Mouse (Mus musculus) forebrain, embryonic 13.5 days (tissue): ENCODE results near the gene Pdk1. TPM values are rescaled to one million over a fixed set of nuclear protein-coding genes. Genes with fewer than 3 reads are reported as not detected.

Experiments
- ATAC-seq: fragments of 200-750 bp; cut with Nextera tagmentation; 2 replicates; pipeline ENCODE4 v1.8.0; 2017
- H3K27ac ChIP-seq: fragments of 300-500 bp; sonication (generic); 2 replicates; pipeline ENCODE4 v1.5.1; 2015; ENCODE audit warnings: inconsistent platforms, mild to moderate bottlenecking, moderate library complexity
- H3K27me3 ChIP-seq: fragments of 300-500 bp; sonication (generic); 2 replicates; pipeline ENCODE4 v1.6.1; 2015; ENCODE audit warnings: mild to moderate bottlenecking, inconsistent platforms
- H3K36me3 ChIP-seq: fragments of 300-500 bp; sonication (generic); 2 replicates; pipeline ENCODE4 v1.6.1; 2015; ENCODE audit warnings: mild to moderate bottlenecking, inconsistent platforms; ENCODE audit not compliant: poor library complexity, severe bottlenecking
- H3K4me1 ChIP-seq: fragments of 300-500 bp; sonication (generic); 2 replicates; pipeline ENCODE4 v1.6.1; 2015; ENCODE audit warnings: inconsistent platforms
- H3K4me2 ChIP-seq: fragments of 300-500 bp; sonication (generic); 2 replicates; pipeline ENCODE4 v1.6.1; 2015; ENCODE audit warnings: inconsistent platforms, mild to moderate bottlenecking, moderate library complexity
- H3K4me3 ChIP-seq: fragments of 300-500 bp; sonication (generic); 2 replicates; pipeline ENCODE4 v1.5.1; 2015; ENCODE audit warnings: mild to moderate bottlenecking, inconsistent platforms
- H3K9ac ChIP-seq: fragments of 300-500 bp; sonication (generic); 2 replicates; pipeline ENCODE4 v1.6.1; 2015; ENCODE audit warnings: mild to moderate bottlenecking, inconsistent platforms
- H3K9me3 ChIP-seq: fragments of 300-500 bp; sonication (generic); replicated peaks from 2 replicates; pipeline ENCODE4 v1.6.1; 2016; ENCODE audit warnings: inconsistent platforms
- WGBS: fragments of 180-500 bp; shearing (Covaris S2); methylation state at CpG from one replicate; pipeline ENCODE4 v1.1.7; 2015; 5-methylcytosine and 5-hydroxymethylcytosine counted together
- polyA plus RNA-seq: library from polyadenylated mRNA; unstranded; fragments of >200 nt; fragmentation: Nextera tagmentation; extraction: Ambion mirVana; gene quantifications from 2 replicates; pipeline ENCODE4 v1.2.1, GENCODE M21; 2015

Pdk1 gene
- polyA plus RNA-seq, 1 experiment from 2014 or later = 17.0 TPM

GRCm38 (mm10) chr2:71855076-71855475 is 17.9 kb upstream of the Pdk1 start:
- Histone ChIP-seq H3K4me1 (no peaks in the 10 kb centered on the region), H3K4me2 (no peak overlapping the region), H3K27me3 (no peaks in the 10 kb centered on the region), H3K36me3 (peaks cover 24% of the 10 kb centered on the region), H3K4me3 (no peak overlapping the region), H3K27ac (no peak overlapping the region), H3K9ac (no peak overlapping the region), H3K9me3 (no peaks in the 10 kb centered on the region)
- 54% methylated on average over 5 of the region's 5 CpGs for WGBS
- ATAC-seq = no peak

- 90% methylated on average over 5 of the region's 5 CpGs for WGBS
- ATAC-seq = no peak
- H3K9me3 ChIP-seq = no peaks in the 10 kb centered on the region
Observed at GRCm38 (mm10) chr2:71863531-71864173, 9.4 kb upstream of the Pdk1 start.

GRCm38 (mm10) chr2:71865022-71865421 is 8.0 kb upstream of the Pdk1 start:
- Histone ChIP-seq H3K4me3 (no peak overlapping the region), H3K27ac (no peak overlapping the region), H3K4me2 (no peak overlapping the region), H3K36me3 (no peaks in the 10 kb centered on the region), H3K9ac (no peak overlapping the region), H3K4me1 (no peaks in the 10 kb centered on the region), H3K27me3 (no peaks in the 10 kb centered on the region), H3K9me3 (no peaks in the 10 kb centered on the region)
- ATAC-seq = no peak
- whole genome bisulfite sequencing = 82% methylated on average over 3 of the region's 3 CpGs

More at GRCm38 (mm10) chr2:71863531-71864173, 9.4 kb upstream of the Pdk1 start:
- H3K27ac ChIP-seq = no peak overlapping the region
- H3K9ac ChIP-seq = no peak overlapping the region
- no peak overlapping the region for H3K4me3 ChIP-seq
- H3K36me3 ChIP-seq = no peaks in the 10 kb centered on the region
- H3K27me3 ChIP-seq = no peaks in the 10 kb centered on the region
- H3K4me2 ChIP-seq = no peak overlapping the region
- H3K4me1 ChIP-seq = no peaks in the 10 kb centered on the region

- no peak overlapping the region for H3K4me2 ChIP-seq
- H3K4me3 ChIP-seq = no peak overlapping the region
- no peaks in the 10 kb centered on the region for H3K36me3 ChIP-seq
- WGBS = 73% methylated on average over 3 of the region's 3 CpGs
- H3K27ac ChIP-seq = no peak overlapping the region
- no peaks in the 10 kb centered on the region for H3K4me1 ChIP-seq
- H3K27me3 ChIP-seq = no peaks in the 10 kb centered on the region
- H3K9me3 ChIP-seq = no peaks in the 10 kb centered on the region
- H3K9ac ChIP-seq = no peak overlapping the region
- ATAC-seq = no peak
Observed at GRCm38 (mm10) chr2:71865935-71866334, 7.1 kb upstream of the Pdk1 start.

GRCm38 (mm10) chr2:71866565-71866964 is 6.5 kb upstream of the Pdk1 start:
- H3K4me1 ChIP-seq = no peaks in the 10 kb centered on the region
- H3K27me3 ChIP-seq = no peaks in the 10 kb centered on the region
- no peak overlapping the region for H3K4me3 ChIP-seq
- H3K9ac ChIP-seq = no peak overlapping the region
- no peaks in the 10 kb centered on the region for H3K9me3 ChIP-seq
- ATAC-seq = no peak
- 62% methylated on average over 1 of the region's 1 CpGs for WGBS
- no peak overlapping the region for H3K27ac ChIP-seq
- no peaks in the 10 kb centered on the region for H3K36me3 ChIP-seq
- no peak overlapping the region for H3K4me2 ChIP-seq

GRCm38 (mm10) chr2:71867019-71867418 is 6.0 kb upstream of the Pdk1 start:
- Histone ChIP-seq H3K27me3 (no peaks in the 10 kb centered on the region), H3K4me3 (no peak overlapping the region), H3K9ac (no peak overlapping the region), H3K4me1 (no peaks in the 10 kb centered on the region), H3K4me2 (no peak overlapping the region), H3K36me3 (no peaks in the 10 kb centered on the region), H3K27ac (no peak overlapping the region), H3K9me3 (no peaks in the 10 kb centered on the region)
- ATAC-seq = no peak
- 80% methylated on average over 3 of the region's 3 CpGs for WGBS

GRCm38 (mm10) chr2:71867480-71867879 is 5.5 kb upstream of the Pdk1 start:
- Histone ChIP-seq H3K4me2 (no peak overlapping the region), H3K27me3 (no peaks in the 10 kb centered on the region), H3K9ac (no peak overlapping the region), H3K4me3 (no peak overlapping the region), H3K9me3 (no peaks in the 10 kb centered on the region), H3K36me3 (no peaks in the 10 kb centered on the region), H3K4me1 (no peaks in the 10 kb centered on the region), H3K27ac (no peak overlapping the region)
- no peak for ATAC-seq
- WGBS = 8% methylated on average over 5 of the region's 5 CpGs

- ATAC-seq = no peak
- Histone ChIP-seq H3K4me2 (no peak overlapping the region), H3K9me3 (no peaks in the 10 kb centered on the region), H3K4me1 (no peaks in the 10 kb centered on the region), H3K9ac (no peak overlapping the region), H3K27ac (no peak overlapping the region), H3K27me3 (no peaks in the 10 kb centered on the region), H3K36me3 (no peaks in the 10 kb centered on the region), H3K4me3 (no peak overlapping the region)
- WGBS = 94% methylated on average over 1 of the region's 1 CpGs
Observed at GRCm38 (mm10) chr2:71868256-71868655, 4.8 kb upstream of the Pdk1 start.

- ATAC-seq = no peak
- H3K4me3 ChIP-seq = peak overlapping the region; percentile 81
- 84% methylated on average over 10 of the region's 10 CpGs for WGBS
Observed at GRCm38 (mm10) chr2:71872141-71872540, 883 bp upstream of the Pdk1 start.

GRCm38 (mm10) chr2:71873474-71874322 is 674 bp downstream of the Pdk1 start:
- peak; percentile 66 for ATAC-seq
- peak overlapping the region; percentile 80 for H3K9ac ChIP-seq
- H3K4me2 ChIP-seq = peak overlapping the region; percentile 89
- peaks cover 16% of the 10 kb centered on the region for H3K4me1 ChIP-seq
- H3K36me3 ChIP-seq = no peaks in the 10 kb centered on the region
- H3K4me3 ChIP-seq = peak overlapping the region; percentile 81
- 4% methylated on average over 51 of the region's 51 CpGs for WGBS
- H3K27me3 ChIP-seq = peaks cover 3% of the 10 kb centered on the region; the same call in 1 of the 2 replicates
- H3K27ac ChIP-seq = peak overlapping the region; percentile 58
- H3K9me3 ChIP-seq = no peaks in the 10 kb centered on the region

More at GRCm38 (mm10) chr2:71872141-71872540, 883 bp upstream of the Pdk1 start:
- Histone ChIP-seq H3K4me2 (peak overlapping the region; percentile 89), H3K9ac (no peak overlapping the region), H3K9me3 (no peaks in the 10 kb centered on the region), H3K27me3 (peaks cover 3% of the 10 kb centered on the region; the same call in 1 of the 2 replicates), H3K27ac (no peak overlapping the region), H3K4me1 (peaks cover 16% of the 10 kb centered on the region), H3K36me3 (no peaks in the 10 kb centered on the region)

GRCm38 (mm10) chr2:71874422-71874821 is 1.4 kb downstream of the Pdk1 start:
- no peak for ATAC-seq
- Histone ChIP-seq H3K9ac (no peak overlapping the region), H3K36me3 (no peaks in the 10 kb centered on the region), H3K27me3 (peaks cover 3% of the 10 kb centered on the region; the same call in 1 of the 2 replicates), H3K4me1 (peaks cover 16% of the 10 kb centered on the region), H3K4me2 (peak overlapping the region; percentile 89), H3K9me3 (no peaks in the 10 kb centered on the region), H3K27ac (no peak overlapping the region), H3K4me3 (no peak overlapping the region)
- 84% methylated on average over 2 of the region's 2 CpGs for WGBS

GRCm38 (mm10) chr2:71874836-71875235 is 1.8 kb downstream of the Pdk1 start:
- Histone ChIP-seq H3K9me3 (no peaks in the 10 kb centered on the region), H3K36me3 (no peaks in the 10 kb centered on the region), H3K4me2 (peak overlapping the region; percentile 14), H3K27ac (no peak overlapping the region), H3K4me3 (no peak overlapping the region), H3K27me3 (peaks cover 3% of the 10 kb centered on the region; the same call in 1 of the 2 replicates), H3K9ac (0 out of 2 replicates have a peak overlapping the region, but pooled peaks have one; percentile 12), H3K4me1 (peaks cover 16% of the 10 kb centered on the region)
- 25% methylated on average over 2 of the region's 2 CpGs for WGBS
- ATAC-seq = no peak
